ENCODE assay signal across 13 mouse cellular contexts in genomic region chr10:17355476-17355875, GRCm38 (mm10).
A peak's percentile ranks its signal among the peaks of the same experiment; 100 is the strongest.
DNase-seq lines count a peak whose midpoint lies in the region; ATAC-seq and TF ChIP-seq lines count a peak whose summit lies in the region.
"Had no signal": no experiment of that assay in that cellular context is flagged by ENCODE, and none has a peak within 500 bp of the region (broad histone marks: within the 10 kb centered on the region; RNA-seq: fewer than 3 reads in every experiment).

No protein-coding gene starts in this region.

- TF ChIP-seq EP300 in lung, postnatal 0 days (IDR thresholded peaks at IDR 0.05) = no peak; the same call in 1 of the 2 replicates
- TF ChIP-seq EP300 in stomach, postnatal 0 days (optimal IDR thresholded peaks at IDR 0.05) = no peak

- no peak; the same call in 1 of the 2 replicates for ATAC-seq in lung, embryonic 15.5 days (ENCODE audit: borderline replicate concordance, extremely low read depth, low FRiP score, low TSS enrichment)
- peak; percentile 49 for ATAC-seq in lung, postnatal 0 days
- ATAC-seq in stomach, postnatal 0 days (ENCODE audit: low FRiP score, low TSS enrichment) = no peak
- ATAC-seq: intestine, postnatal 0 days had no signal

- H3K4me3 ChIP-seq in lung, embryonic 15.5 days = no peak overlapping the region
- H3K4me3 ChIP-seq in lung, postnatal 0 days (ENCODE audit: low read depth, low read length) = no peak overlapping the region
- H3K4me3 ChIP-seq in stomach, postnatal 0 days (ENCODE audit: low read depth, low read length) = no peak overlapping the region
- H3K4me3 ChIP-seq: limb, embryonic 15.5 days had no signal

- H3K27me3 ChIP-seq in lung, embryonic 15.5 days = no peaks in the 10 kb centered on the region
- no peaks in the 10 kb centered on the region for H3K27me3 ChIP-seq in lung, postnatal 0 days (replicated peaks; ENCODE audit: insufficient read depth, low read length)
- H3K27me3 ChIP-seq in stomach, postnatal 0 days (ENCODE audit: control insufficient read depth, insufficient read depth, low read length) = no peaks in the 10 kb centered on the region
- H3K27me3 ChIP-seq: limb, embryonic 15.5 days had no signal

- no peak overlapping the region for H3K4me2 ChIP-seq in lung, embryonic 15.5 days
- H3K4me2 ChIP-seq in lung, postnatal 0 days (replicated peaks; ENCODE audit: low read depth, low read length) = no peak overlapping the region
- no peak overlapping the region for H3K4me2 ChIP-seq in stomach, postnatal 0 days (replicated peaks; ENCODE audit: low read depth)
- H3K4me2 ChIP-seq: limb, embryonic 15.5 days had no signal

- no peak overlapping the region for H3K9ac ChIP-seq in lung, embryonic 15.5 days
- H3K9ac ChIP-seq in lung, postnatal 0 days (replicated peaks; ENCODE audit: low read depth) = no peak overlapping the region
- H3K9ac ChIP-seq in stomach, postnatal 0 days (ENCODE audit: low read length) = no peak overlapping the region
- H3K9ac ChIP-seq: limb, embryonic 15.5 days had no signal

- no peaks in the 10 kb centered on the region for H3K9me3 ChIP-seq in lung, embryonic 15.5 days
- H3K9me3 ChIP-seq in lung, postnatal 0 days (ENCODE audit: low read length) = no peaks in the 10 kb centered on the region
- H3K9me3 ChIP-seq in stomach, postnatal 0 days (ENCODE audit: control insufficient read depth, low read length) = no peaks in the 10 kb centered on the region
- H3K9me3 ChIP-seq: limb, embryonic 15.5 days had no signal

- 50% methylated on average over 4 of the region's 4 CpGs for WGBS in lung, embryonic 15.5 days
- WGBS in lung, postnatal 0 days = 52% methylated on average over 4 of the region's 4 CpGs
- WGBS in stomach, postnatal 0 days = 52% methylated on average over 4 of the region's 4 CpGs

- no peaks in the 10 kb centered on the region for H3K36me3 ChIP-seq in lung, embryonic 15.5 days
- no peaks in the 10 kb centered on the region for H3K36me3 ChIP-seq in lung, postnatal 0 days (ENCODE audit: insufficient read depth, low read length)
- no peaks in the 10 kb centered on the region for H3K36me3 ChIP-seq in stomach, postnatal 0 days (ENCODE audit: control insufficient read depth, insufficient read depth, low read length)
- H3K36me3 ChIP-seq: limb, embryonic 15.5 days had no signal

- 0 out of 2 replicates have a peak overlapping the region, but pooled peaks have one; percentile 3 for H3K27ac ChIP-seq in lung, embryonic 15.5 days
- no peak overlapping the region for H3K27ac ChIP-seq in lung, postnatal 0 days (ENCODE audit: low read length)
- H3K27ac ChIP-seq in stomach, postnatal 0 days (replicated peaks) = no peak overlapping the region
- H3K27ac ChIP-seq: limb, embryonic 15.5 days had no signal

- H3K4me1 ChIP-seq in lung, embryonic 15.5 days = no peaks in the 10 kb centered on the region; the same call in 1 of the 2 replicates
- no peaks in the 10 kb centered on the region for H3K4me1 ChIP-seq in lung, postnatal 0 days (ENCODE audit: insufficient read depth, low read depth, low read length)
- no peaks in the 10 kb centered on the region for H3K4me1 ChIP-seq in stomach, postnatal 0 days (replicated peaks; ENCODE audit: control insufficient read depth, insufficient read depth)
- H3K4me1 ChIP-seq: limb, embryonic 15.5 days had no signal

- peak; percentile 41 for DNase-seq in adrenal gland, postnatal 10 days
- DNase-seq in adrenal gland, adult 2 months = no peak
- DNase-seq in heart, adult 9 months (ENCODE audit: low spot score in 2 of 2) = peak; percentile 20 to 27
- DNase-seq in heart, adult 8-10 months (ENCODE audit: low spot score) = no peak
- DNase-seq in lung, postnatal 4 days = no peak
- peak; percentile 62 for DNase-seq in lung, postnatal 0 days (ENCODE audit: low spot score)
- no peak for DNase-seq in stomach, postnatal 0 days (ENCODE audit: low spot score)
- DNase-seq: cerebellum, adult 8-10 months; gastrocnemius, postnatal 25 days; thymus, adult 2 months had no signal

- TF ChIP-seq CTCF in lung, postnatal 0 days (IDR thresholded peaks at IDR 0.05) = no peak
- no peak for TF ChIP-seq CTCF in stomach, postnatal 0 days (IDR thresholded peaks at IDR 0.05; ENCODE audit: low read depth)

Comparison
In these comparisons a context has a peak if more than half of its experiments do, and no peak if none do; other contexts are left out.
1. DNase-seq: peak in adrenal gland, postnatal 10 days (single experiment), heart, adult 9 months (2 of 2) and lung, postnatal 0 days (single experiment); none in adrenal gland, adult 2 months (single experiment), heart, adult 8-10 months (single experiment), lung, postnatal 4 days (0 of 2) and stomach, postnatal 0 days (single experiment).